ENCODE assay signal across 9 mouse cellular contexts in the genomic region with DNA sequence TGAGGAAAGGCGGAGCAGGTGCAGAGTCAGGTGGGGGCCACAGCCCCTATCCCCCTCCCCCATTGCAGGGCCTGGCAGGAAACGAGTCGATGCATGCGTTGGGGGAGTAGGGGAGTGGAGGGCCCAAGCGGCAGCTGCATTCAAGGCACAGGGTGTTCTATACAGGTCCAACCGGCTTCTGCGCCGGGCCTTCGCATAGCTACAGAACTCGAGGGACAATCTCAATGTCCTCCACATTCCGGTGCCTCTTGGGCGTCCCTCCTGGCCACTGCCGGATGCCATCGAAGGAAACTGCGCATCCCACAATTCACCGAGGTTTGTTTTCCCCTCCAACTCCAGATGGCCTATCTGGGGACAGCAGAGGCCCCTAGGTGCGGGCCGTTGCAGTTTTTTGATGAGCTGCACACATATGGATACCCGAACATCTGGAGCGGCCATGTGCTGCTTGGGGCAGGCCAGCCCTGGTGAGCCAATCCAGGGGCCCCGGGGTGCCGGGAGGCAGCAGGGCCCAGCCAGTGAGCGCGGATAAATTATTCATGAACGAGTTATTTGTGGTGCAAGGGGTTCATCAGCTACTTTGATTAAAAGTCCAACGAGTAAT.
A peak's percentile ranks its signal among the peaks of the same experiment; 100 is the strongest.
DNase-seq lines count a peak whose midpoint lies in the region; ATAC-seq and TF ChIP-seq lines count a peak whose summit lies in the region.
"Had no signal": no experiment of that assay in that cellular context is flagged by ENCODE, and none has a peak within 500 bp of the region (broad histone marks: within the 10 kb centered on the region; RNA-seq: fewer than 3 reads in every experiment).

No protein-coding gene starts in this region.

- H3K4me1 ChIP-seq in intestine, embryonic 14.5 days (replicated peaks; ENCODE audit: control insufficient read depth, insufficient read depth, low read length) = no peaks in the 10 kb centered on the region
- H3K4me1 ChIP-seq in intestine, embryonic 15.5 days (replicated peaks) = peaks cover 6% of the 10 kb centered on the region; the same call in 1 of the 2 replicates
- peaks cover 30% of the 10 kb centered on the region for H3K4me1 ChIP-seq in forebrain, embryonic 10.5 days
- peaks cover 19% of the 10 kb centered on the region for H3K4me1 ChIP-seq in limb, embryonic 14.5 days (ENCODE audit: control insufficient read depth, insufficient read depth, low read length)
- H3K4me1 ChIP-seq in stomach, postnatal 0 days (replicated peaks; ENCODE audit: control insufficient read depth, insufficient read depth) = no peaks in the 10 kb centered on the region
- H3K4me1 ChIP-seq in cerebellum, adult 2 months (ENCODE audit: control insufficient read depth, insufficient read depth, low read length) = no peaks in the 10 kb centered on the region

- DNase-seq in intestine, embryonic 14.5 days (ENCODE audit: low spot score) = no peak
- no peak for DNase-seq in forebrain, embryonic 10.5 days (ENCODE audit: extremely low spot score, low spot score)
- peak; percentile 42 for DNase-seq in limb, embryonic 14.5 days (ENCODE audit: low spot score)
- DNase-seq in stomach, postnatal 0 days (ENCODE audit: low spot score) = no peak
- no peak for DNase-seq in cerebellum, adult 2 months
- DNase-seq in left cerebral cortex, adult 2 months (ENCODE audit: extremely low spot score in 1 of 2, low spot score in 2 of 2) = no peak
- no peak for DNase-seq in heart, adult 8-10 months (ENCODE audit: low spot score)

- no peak for TF ChIP-seq POLR2A in limb, embryonic 14.5 days (IDR thresholded peaks at IDR 0.05; ENCODE audit: borderline replicate concordance, extremely low read depth, insufficient read depth, insufficient read length)
- TF ChIP-seq POLR2A in cerebellum, adult 2 months (IDR thresholded peaks at IDR 0.05; ENCODE audit: borderline replicate concordance, insufficient read depth, low read length) = no peak

- peak; percentile 22; the same call in 1 of the 2 replicates for TF ChIP-seq CTCF in stomach, postnatal 0 days (IDR thresholded peaks at IDR 0.05; ENCODE audit: low read depth)
- TF ChIP-seq CTCF in cerebellum, adult 2 months (IDR thresholded peaks at IDR 0.05; ENCODE audit: borderline replicate concordance, insufficient read depth, low read depth, low read length) = no peak
- TF ChIP-seq CTCF in left cerebral cortex, adult 2 months (IDR thresholded peaks at IDR 0.05) = no peak

- H3K9me3 ChIP-seq in intestine, embryonic 14.5 days (ENCODE audit: control insufficient read depth, low read length) = no peaks in the 10 kb centered on the region
- H3K9me3 ChIP-seq in intestine, embryonic 15.5 days = no peaks in the 10 kb centered on the region
- peaks cover 3% of the 10 kb centered on the region; the same call in 1 of the 2 replicates for H3K9me3 ChIP-seq in forebrain, embryonic 10.5 days
- no peaks in the 10 kb centered on the region for H3K9me3 ChIP-seq in limb, embryonic 14.5 days (ENCODE audit: control insufficient read depth, low read length)
- no peaks in the 10 kb centered on the region for H3K9me3 ChIP-seq in stomach, postnatal 0 days (ENCODE audit: control insufficient read depth, low read length)
- H3K9me3 ChIP-seq: lung, embryonic 15.5 days had no signal

- intact Hi-C loops in left cerebral cortex, adult 2 months (cut with DNase I) = no loop called here

- H3K4me2 ChIP-seq in intestine, embryonic 14.5 days (ENCODE audit: low read length) = no peak overlapping the region
- no peak overlapping the region for H3K4me2 ChIP-seq in intestine, embryonic 15.5 days (replicated peaks)
- peak overlapping the region; percentile 21; the same call in 1 of the 2 replicates for H3K4me2 ChIP-seq in limb, embryonic 14.5 days (replicated peaks; ENCODE audit: low read depth, low read length, severe bottlenecking)
- H3K4me2 ChIP-seq in stomach, postnatal 0 days (replicated peaks; ENCODE audit: low read depth) = no peak overlapping the region
- H3K4me2 ChIP-seq: lung, embryonic 15.5 days had no signal

- TF ChIP-seq EP300 in stomach, postnatal 0 days (optimal IDR thresholded peaks at IDR 0.05) = no peak

- 0 out of 2 replicates have a peak, but pooled peaks have one; percentile 36 for ATAC-seq in intestine, embryonic 14.5 days (replicated peaks; ENCODE audit: low FRiP score, low TSS enrichment, low read depth)
- ATAC-seq in intestine, embryonic 15.5 days = no peak
- no peak for ATAC-seq in limb, embryonic 14.5 days (ENCODE audit: low FRiP score, low read depth)
- 0 out of 2 replicates have a peak, but pooled peaks have one; percentile 8 for ATAC-seq in stomach, postnatal 0 days (ENCODE audit: low FRiP score, low TSS enrichment)

- H3K4me3 ChIP-seq in intestine, embryonic 14.5 days (ENCODE audit: low read depth, low read length) = no peak overlapping the region
- H3K4me3 ChIP-seq in intestine, embryonic 15.5 days (replicated peaks) = no peak overlapping the region
- H3K4me3 ChIP-seq in forebrain, embryonic 10.5 days = peak overlapping the region; percentile 37
- no peak overlapping the region for H3K4me3 ChIP-seq in limb, embryonic 14.5 days (replicated peaks; ENCODE audit: low read length)
- H3K4me3 ChIP-seq in stomach, postnatal 0 days (ENCODE audit: low read depth, low read length) = no peak overlapping the region
- H3K4me3 ChIP-seq in cerebellum, adult 2 months (replicated peaks; ENCODE audit: insufficient read depth, low read depth, low read length) = no peak overlapping the region
- H3K4me3 ChIP-seq in left cerebral cortex, adult 2 months = no peak overlapping the region
- H3K4me3 ChIP-seq: lung, embryonic 15.5 days had no signal

- peaks cover 14% of the 10 kb centered on the region for H3K27me3 ChIP-seq in intestine, embryonic 14.5 days (replicated peaks; ENCODE audit: control insufficient read depth, insufficient read depth, low read length)
- H3K27me3 ChIP-seq in intestine, embryonic 15.5 days (replicated peaks) = peaks cover 14% of the 10 kb centered on the region
- peaks cover 95% of the 10 kb centered on the region for H3K27me3 ChIP-seq in forebrain, embryonic 10.5 days (ENCODE audit: poor library complexity, severe bottlenecking)
- peaks cover 5% of the 10 kb centered on the region; the same call in 1 of the 2 replicates for H3K27me3 ChIP-seq in limb, embryonic 14.5 days (ENCODE audit: control insufficient read depth, insufficient read depth, low read length)
- H3K27me3 ChIP-seq in stomach, postnatal 0 days (ENCODE audit: control insufficient read depth, insufficient read depth, low read length) = peaks cover 3% of the 10 kb centered on the region; the same call in 1 of the 2 replicates
- H3K27me3 ChIP-seq in cerebellum, adult 2 months (ENCODE audit: control insufficient read depth, insufficient read depth, low read length) = no peaks in the 10 kb centered on the region; the same call in 1 of the 2 replicates

- 19% methylated on average over 26 of the region's 26 CpGs for WGBS in intestine, embryonic 14.5 days
- WGBS in intestine, embryonic 15.5 days = 17% methylated on average over 25 of the region's 26 CpGs
- WGBS in forebrain, embryonic 10.5 days = 14% methylated on average over 26 of the region's 26 CpGs
- 4% methylated on average over 26 of the region's 26 CpGs for WGBS in limb, embryonic 14.5 days
- WGBS in stomach, postnatal 0 days = 22% methylated on average over 26 of the region's 26 CpGs
- 31% methylated on average over 26 of the region's 26 CpGs for WGBS in cerebellum, adult 2 months

- no peaks in the 10 kb centered on the region for H3K36me3 ChIP-seq in intestine, embryonic 14.5 days (ENCODE audit: control insufficient read depth, insufficient read depth, low read length)
- no peaks in the 10 kb centered on the region for H3K36me3 ChIP-seq in intestine, embryonic 15.5 days
- H3K36me3 ChIP-seq in forebrain, embryonic 10.5 days (replicated peaks) = no peaks in the 10 kb centered on the region
- H3K36me3 ChIP-seq in limb, embryonic 14.5 days (ENCODE audit: control insufficient read depth, insufficient read depth, low read length) = no peaks in the 10 kb centered on the region
- H3K36me3 ChIP-seq in stomach, postnatal 0 days (ENCODE audit: control insufficient read depth, insufficient read depth, low read length) = no peaks in the 10 kb centered on the region
- H3K36me3 ChIP-seq: lung, embryonic 15.5 days had no signal

- H3K9ac ChIP-seq in intestine, embryonic 14.5 days (ENCODE audit: low read length) = no peak overlapping the region
- no peak overlapping the region for H3K9ac ChIP-seq in intestine, embryonic 15.5 days
- H3K9ac ChIP-seq in limb, embryonic 14.5 days (ENCODE audit: low read depth, low read length, severe bottlenecking) = no peak overlapping the region
- H3K9ac ChIP-seq in stomach, postnatal 0 days (ENCODE audit: low read length) = no peak overlapping the region
- H3K9ac ChIP-seq: lung, embryonic 15.5 days had no signal

- no peak overlapping the region for H3K27ac ChIP-seq in intestine, embryonic 14.5 days (ENCODE audit: low read depth)
- no peak overlapping the region for H3K27ac ChIP-seq in intestine, embryonic 15.5 days
- peak overlapping the region; percentile 60 for H3K27ac ChIP-seq in forebrain, embryonic 10.5 days
- H3K27ac ChIP-seq in limb, embryonic 14.5 days (replicated peaks; ENCODE audit: low read depth, low read length) = no peak overlapping the region
- H3K27ac ChIP-seq in stomach, postnatal 0 days (replicated peaks) = no peak overlapping the region
- no peak overlapping the region for H3K27ac ChIP-seq in cerebellum, adult 2 months (ENCODE audit: insufficient read depth, low read length)
- H3K27ac ChIP-seq in left cerebral cortex, adult 2 months = no peak overlapping the region
- H3K27ac ChIP-seq: lung, embryonic 15.5 days had no signal

Comparison
In these comparisons a context has a peak if more than half of its experiments do, and no peak if none do; other contexts are left out.
1. ATAC-seq: peak in intestine, embryonic 14.5 days (single experiment) and stomach, postnatal 0 days (single experiment); none in intestine, embryonic 15.5 days (single experiment) and limb, embryonic 14.5 days (single experiment).